Mouse (Mus musculus): Measurements from ENCODE around the gene C4b.
"Not testable (repeated sequence)": the region's sequence is repeated elsewhere in the genome, so short reads cannot be mapped to it uniquely, and the experiment has no call there.

GRCm38 (mm10) chr17:34719886-34720285 is 23.8 kb downstream of the C4b start:
- not testable (repeated sequence) for TF ChIP-seq CTCF, EP300 (IDR thresholded peaks at IDR 0.05; ENCODE audit: low read depth)
